Mouse (Mus musculus) heart, embryonic 15.5 days (tissue): Measurements from ENCODE around the gene Vgll2. TPM values are rescaled to one million over a fixed set of nuclear protein-coding genes. Genes with fewer than 3 reads are reported as not detected.

Source experiments
- ATAC-seq: fragments of 200-750 bp; cut with Nextera tagmentation; replicated peaks from 2 replicates; pipeline ENCODE4 v1.8.0; 2017; ENCODE audit warnings: low read depth, moderate TSS enrichment; ENCODE audit not compliant: insufficient number of reproducible peaks, insufficient read depth, low FRiP score
- H3K27ac ChIP-seq: fragments of 300-500 bp; sonication (generic); 2 replicates; pipeline ENCODE4 v1.5.1; 2015; ENCODE audit warnings: mild to moderate bottlenecking, inconsistent platforms
- H3K27me3 ChIP-seq: fragments of 300-500 bp; sonication (generic); 2 replicates; pipeline ENCODE4 v1.6.1; 2015; ENCODE audit warnings: inconsistent platforms
- H3K36me3 ChIP-seq: fragments of 300-500 bp; sonication (generic); 2 replicates; pipeline ENCODE4 v1.6.1; 2015; ENCODE audit warnings: mild to moderate bottlenecking, inconsistent platforms
- H3K4me1 ChIP-seq: fragments of 300-500 bp; sonication (generic); replicated peaks from 2 replicates; pipeline ENCODE4 v1.6.1; 2015; ENCODE audit warnings: inconsistent platforms
- H3K4me2 ChIP-seq: fragments of 300-500 bp; sonication (generic); 2 replicates; pipeline ENCODE4 v1.6.1; 2015; ENCODE audit warnings: inconsistent platforms, mild to moderate bottlenecking, moderate library complexity
- H3K4me3 ChIP-seq: fragments of 300-500 bp; sonication (generic); 2 replicates; pipeline ENCODE4 v1.5.1; 2015; ENCODE audit warnings: mild to moderate bottlenecking, inconsistent platforms
- H3K9ac ChIP-seq: fragments of 300-500 bp; sonication (generic); 2 replicates; pipeline ENCODE4 v1.6.1; 2015; ENCODE audit warnings: mild to moderate bottlenecking, inconsistent platforms
- H3K9me3 ChIP-seq: fragments of 300-500 bp; sonication (generic); replicated peaks from 2 replicates; pipeline ENCODE4 v1.6.1; 2016; ENCODE audit warnings: inconsistent platforms
- WGBS: fragments of 180-500 bp; shearing (Covaris S2); methylation state at CpG from one replicate; pipeline ENCODE4 v1.1.7; 2015; ENCODE audit warnings: mixed read lengths; 5-methylcytosine and 5-hydroxymethylcytosine counted together
- polyA plus RNA-seq: library from polyadenylated mRNA; unstranded; fragments of >200 nt; fragmentation: Nextera tagmentation; extraction: Ambion mirVana; gene quantifications from 2 replicates; pipeline ENCODE4 v1.2.1, GENCODE M21; 2015

The Vgll2 gene
- polyA plus RNA-seq = 0.19 and 0.56 TPM in 2 replicates

- peaks cover 89% of the 10 kb centered on the region for H3K27me3 ChIP-seq
- H3K9ac ChIP-seq = no peak within 1 kb of the TSS
- peak within 1 kb of the TSS; percentile 56 for H3K4me3 ChIP-seq
- peak; percentile 72; the same call in 1 of the 2 replicates for ATAC-seq
- H3K27ac ChIP-seq = no peak within 1 kb of the TSS
- peak within 1 kb of the TSS; percentile 96 for H3K4me2 ChIP-seq
- WGBS = 1% methylated on average over 59 of the region's 60 CpGs
- peaks cover 20% of the 10 kb centered on the region for H3K4me1 ChIP-seq
- H3K9me3 ChIP-seq = no peaks in the 10 kb centered on the region
- no peaks in the 10 kb centered on the region for H3K36me3 ChIP-seq
Observed at GRCm38 (mm10) chr10:52022413-52023212, at the start of gene Vgll2. Gene Vgll2, plus strand, starts transcription at chr10:52022502.

- no peaks in the 10 kb centered on the region for H3K27me3 ChIP-seq
- 55% methylated on average over 4 of the region's 4 CpGs for WGBS
- no peaks in the 10 kb centered on the region for H3K4me1 ChIP-seq
- no peak for ATAC-seq
- no peaks in the 10 kb centered on the region for H3K9me3 ChIP-seq
- H3K4me3 ChIP-seq = no peak overlapping the region
- H3K27ac ChIP-seq = no peak overlapping the region
- no peak overlapping the region for H3K4me2 ChIP-seq
- H3K9ac ChIP-seq = no peak overlapping the region
- no peaks in the 10 kb centered on the region for H3K36me3 ChIP-seq
Observed at GRCm38 (mm10) chr10:51975137-51975536, 47.2 kb upstream of the Vgll2 start.

- Histone ChIP-seq H3K27ac (no peak overlapping the region), H3K4me3 (no peak overlapping the region), H3K9ac (no peak overlapping the region), H3K4me2 (no peak overlapping the region), H3K36me3 (no peaks in the 10 kb centered on the region), H3K9me3 (no peaks in the 10 kb centered on the region), H3K27me3 (no peaks in the 10 kb centered on the region), H3K4me1 (no peaks in the 10 kb centered on the region)
- ATAC-seq = no peak
- WGBS = 73% methylated on average over 3 of the region's 3 CpGs
Observed at GRCm38 (mm10) chr10:51975587-51975986, 46.7 kb upstream of the Vgll2 start.

- WGBS = 66% methylated on average over 6 of the region's 6 CpGs
- Histone ChIP-seq H3K4me3 (no peak overlapping the region), H3K27ac (no peak overlapping the region), H3K9me3 (no peaks in the 10 kb centered on the region), H3K9ac (no peak overlapping the region), H3K4me1 (no peaks in the 10 kb centered on the region), H3K27me3 (no peaks in the 10 kb centered on the region), H3K4me2 (no peak overlapping the region), H3K36me3 (no peaks in the 10 kb centered on the region)
- no peak for ATAC-seq
Observed at GRCm38 (mm10) chr10:51981651-51982050, 40.7 kb upstream of the Vgll2 start.

GRCm38 (mm10) chr10:51982395-51982794 lies 39.9 kb upstream of the Vgll2 start:
- no peak for ATAC-seq
- H3K4me2 ChIP-seq = no peak overlapping the region
- no peaks in the 10 kb centered on the region for H3K36me3 ChIP-seq
- 73% methylated on average over 6 of the region's 6 CpGs for WGBS
- H3K9me3 ChIP-seq = no peaks in the 10 kb centered on the region
- no peaks in the 10 kb centered on the region for H3K27me3 ChIP-seq
- no peak overlapping the region for H3K4me3 ChIP-seq
- no peaks in the 10 kb centered on the region for H3K4me1 ChIP-seq
- H3K27ac ChIP-seq = no peak overlapping the region
- no peak overlapping the region for H3K9ac ChIP-seq

GRCm38 (mm10) chr10:52018471-52018870 lies 3.8 kb upstream of the Vgll2 start:
- Histone ChIP-seq H3K4me3 (no peak overlapping the region), H3K9me3 (no peaks in the 10 kb centered on the region), H3K36me3 (no peaks in the 10 kb centered on the region), H3K27me3 (peaks cover 48% of the 10 kb centered on the region), H3K27ac (no peak overlapping the region), H3K9ac (no peak overlapping the region), H3K4me2 (no peak overlapping the region), H3K4me1 (peaks cover 15% of the 10 kb centered on the region)
- WGBS = 76% methylated on average over 1 of the region's 1 CpGs
- ATAC-seq = no peak

GRCm38 (mm10) chr10:52021231-52021630 lies 1.1 kb upstream of the Vgll2 start:
- WGBS = 5% methylated on average over 9 of the region's 9 CpGs
- Histone ChIP-seq H3K4me1 (peaks cover 15% of the 10 kb centered on the region), H3K9ac (no peak overlapping the region), H3K27ac (no peak overlapping the region), H3K36me3 (no peaks in the 10 kb centered on the region), H3K4me2 (no peak overlapping the region; the same call in 1 of the 2 replicates), H3K9me3 (no peaks in the 10 kb centered on the region), H3K27me3 (peaks cover 76% of the 10 kb centered on the region), H3K4me3 (0 out of 2 replicates have a peak overlapping the region, but pooled peaks have one; percentile 56)
- ATAC-seq = no peak

- Histone ChIP-seq H3K36me3 (no peaks in the 10 kb centered on the region), H3K27ac (no peak overlapping the region), H3K4me2 (peak overlapping the region; percentile 96), H3K4me1 (peaks cover 15% of the 10 kb centered on the region), H3K4me3 (peak overlapping the region; percentile 56), H3K9me3 (no peaks in the 10 kb centered on the region), H3K27me3 (peaks cover 82% of the 10 kb centered on the region), H3K9ac (no peak overlapping the region)
- WGBS = 2% methylated on average over 15 of the region's 15 CpGs
- no peak for ATAC-seq
Observed at GRCm38 (mm10) chr10:52021736-52022394, 437 bp upstream of the Vgll2 start.

GRCm38 (mm10) chr10:52023213-52024052 lies 1.1 kb downstream of the Vgll2 start:
- Histone ChIP-seq H3K4me2 (peak overlapping the region; percentile 96), H3K4me3 (peak overlapping the region; percentile 56), H3K36me3 (no peaks in the 10 kb centered on the region), H3K4me1 (peaks cover 23% of the 10 kb centered on the region), H3K9me3 (no peaks in the 10 kb centered on the region), H3K9ac (no peak overlapping the region), H3K27ac (no peak overlapping the region), H3K27me3 (peaks cover 96% of the 10 kb centered on the region)
- WGBS = 7% methylated on average over 17 of the region's 17 CpGs
- ATAC-seq = no peak

- Histone ChIP-seq H3K9ac (no peak overlapping the region), H3K27ac (no peak overlapping the region), H3K36me3 (no peaks in the 10 kb centered on the region), H3K9me3 (no peaks in the 10 kb centered on the region), H3K4me3 (no peak overlapping the region), H3K27me3 (peaks cover 96% of the 10 kb centered on the region), H3K4me2 (no peak overlapping the region), H3K4me1 (peaks cover 23% of the 10 kb centered on the region)
- ATAC-seq = no peak
- WGBS = 11% methylated on average over 2 of the region's 2 CpGs
Observed at GRCm38 (mm10) chr10:52024053-52024410, 1.7 kb downstream of the Vgll2 start.

GRCm38 (mm10) chr10:52025291-52025690 lies 3.0 kb downstream of the Vgll2 start:
- Histone ChIP-seq H3K4me3 (no peak overlapping the region), H3K27me3 (peaks cover 99% of the 10 kb centered on the region), H3K36me3 (no peaks in the 10 kb centered on the region), H3K9me3 (no peaks in the 10 kb centered on the region), H3K4me1 (peaks cover 23% of the 10 kb centered on the region), H3K9ac (no peak overlapping the region), H3K27ac (no peak overlapping the region), H3K4me2 (no peak overlapping the region)
- no peak for ATAC-seq
- 0% methylated on average over 1 of the region's 1 CpGs for WGBS
